Mouse (Mus musculus): Measurements from ENCODE around the gene C330021F23Rik.

- TF ChIP-seq CTCF (IDR thresholded peaks at IDR 0.05; ENCODE audit: low read depth, low read length) (no peak), POLR2AphosphoS5 (IDR thresholded peaks at IDR 0.05; ENCODE audit: insufficient replicate concordance, low read depth, low read length) (no peak)
Measured at GRCm38 (mm10) chr8:3622119-3622518, 54.3 kb downstream of the C330021F23Rik start.

Measured in G1E (cell line).